Mouse (Mus musculus): ENCODE data around the gene Lgr4.

- no peak for TF ChIP-seq CTCF (IDR thresholded peaks at IDR 0.05; ENCODE audit: low read depth)
- TF ChIP-seq EP300 (IDR thresholded peaks at IDR 0.05; ENCODE audit: low read depth): no peak
These were observed 35.8 kb upstream of the Lgr4 start for GRCm38 (mm10) chr2:109881625-109882024.
